Mouse (Mus musculus) c-Kit-negative CD71-positive TER-119-positive erythroid progenitor cells, embryonic 14.5 days (primary cell): ENCODE data around the gene Habp4.
A peak's percentile ranks its signal among the peaks of the same experiment; 100 is the strongest.

Experiments used
- DNase-seq: peaks from one replicate; pipeline ENCODE4 v3.0.0-alpha.2; 2013; ENCODE audit warnings: low read depth, low spot score

Habp4 gene

DNA sequence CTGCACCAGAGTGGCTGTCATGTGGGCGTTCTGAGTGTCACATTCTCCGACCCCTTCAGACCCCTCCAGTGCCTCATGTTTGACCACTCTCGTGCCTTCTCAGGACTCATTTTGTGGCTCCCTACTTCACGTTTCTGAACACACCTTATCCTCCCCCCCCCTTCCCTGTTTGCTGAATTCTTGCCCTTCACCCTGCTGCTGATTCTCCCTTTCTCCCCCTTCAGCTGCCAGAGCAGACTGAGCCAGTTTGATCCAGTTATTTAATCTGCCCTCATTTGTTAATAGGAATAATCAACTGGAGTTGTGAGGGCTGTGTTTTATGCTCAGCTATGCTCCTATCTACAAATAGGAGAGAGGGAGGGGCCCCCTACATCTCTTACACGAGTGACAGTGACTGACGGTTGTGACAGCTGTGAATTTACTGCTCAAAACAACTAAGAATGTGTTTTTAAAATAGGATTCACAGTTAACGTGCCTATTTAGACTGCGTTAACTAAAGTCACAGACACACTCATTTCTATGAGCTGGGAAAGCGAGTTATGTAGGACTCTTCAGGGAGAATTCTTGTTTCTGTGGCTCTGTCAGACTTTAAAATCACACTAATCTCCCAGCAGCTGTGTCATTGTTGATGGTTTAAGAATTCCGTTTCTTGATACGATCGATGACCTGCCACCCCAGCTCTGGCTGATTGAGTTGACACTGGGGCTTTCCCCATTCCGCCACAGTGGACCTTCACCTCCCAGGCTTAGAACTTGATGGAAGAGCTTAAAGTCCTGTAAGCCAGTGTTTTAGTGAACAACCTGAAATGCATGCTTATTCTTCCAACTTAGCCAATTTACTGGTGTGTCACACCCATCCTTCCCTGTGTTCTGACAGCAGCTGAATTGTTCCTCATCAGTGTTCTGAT, 17.4 kb downstream of the Habp4 start:
- no peak for DNase-seq

GRCm38 (mm10) chr13:64180300-64180699, 18.7 kb downstream of the Habp4 start:
- DNase-seq: no peak

GRCm38 (mm10) chr13:64180888-64181287, 19.3 kb downstream of the Habp4 start:
- peak; percentile 28 for DNase-seq

DNA sequence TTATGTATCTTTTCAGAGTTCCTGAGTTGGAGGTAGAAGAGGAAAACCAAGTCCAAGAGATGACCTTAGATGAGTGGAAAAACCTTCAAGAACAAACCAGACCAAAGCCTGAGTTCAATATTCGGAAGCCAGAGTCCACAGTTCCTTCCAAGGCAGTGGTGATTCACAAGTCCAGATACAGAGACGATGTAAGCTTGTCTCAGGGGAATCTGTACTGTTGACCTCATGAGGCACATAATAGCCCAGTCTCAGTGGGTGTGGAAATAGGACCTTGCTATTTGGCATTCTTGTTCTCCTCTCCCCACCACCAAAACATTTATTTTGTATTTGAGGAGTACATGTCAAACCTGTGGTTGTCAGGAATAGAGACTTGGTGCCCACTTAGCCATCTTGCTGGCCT, 20.5 kb downstream of the Habp4 start:
- DNase-seq: no peak

- DNase-seq: no peak
These were observed 22.0 kb downstream of the Habp4 start for GRCm38 (mm10) chr13:64183583-64183982.

DNA sequence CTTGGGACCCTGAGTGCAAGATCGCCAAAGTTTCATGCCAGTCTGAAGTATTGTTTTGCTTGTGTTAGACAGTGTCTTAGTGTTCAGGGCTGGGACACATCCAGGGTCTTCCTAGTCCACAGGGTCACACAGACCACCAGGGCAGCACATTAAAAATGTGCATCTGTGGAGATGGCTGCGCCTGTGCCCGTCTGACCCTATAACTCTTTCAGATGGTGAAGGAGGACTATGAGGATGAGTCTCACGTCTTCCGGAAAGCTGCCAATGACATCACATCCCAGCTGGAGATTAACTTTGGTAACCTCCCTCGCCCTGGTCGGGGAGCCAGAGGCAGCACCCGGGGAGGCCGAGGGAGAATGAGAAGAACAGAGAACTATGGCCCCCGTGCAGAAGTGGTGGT, 22.7 kb downstream of the Habp4 start:
- DNase-seq: no peak

GRCm38 (mm10) chr13:64185176-64185575, 23.6 kb downstream of the Habp4 start:
- DNase-seq: no peak

GRCm38 (mm10) chr13:64185586-64185985, 24.0 kb downstream of the Habp4 start:
- DNase-seq: no peak

DNA sequence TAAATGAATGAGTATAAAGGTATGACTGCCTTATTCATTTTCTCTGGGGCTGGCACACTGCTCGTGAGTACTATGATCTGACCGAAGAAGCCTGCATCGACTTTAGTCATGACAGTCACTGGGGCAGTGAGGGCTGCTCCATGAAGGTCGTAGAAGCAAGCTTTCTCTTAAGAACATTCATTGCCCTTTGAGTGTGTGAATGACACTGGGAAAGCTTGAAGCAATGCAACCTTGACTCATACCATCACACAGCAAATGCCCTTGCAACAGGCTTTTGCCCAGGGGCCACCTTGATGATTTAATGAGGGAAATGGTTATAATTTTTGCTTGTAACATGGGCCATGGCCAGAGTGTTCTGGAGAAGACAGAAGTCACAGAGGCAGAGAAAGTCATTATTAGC, 24.9 kb downstream of the Habp4 start:
- DNase-seq: no peak

GRCm38 (mm10) chr13:64187065-64187464, 25.4 kb downstream of the Habp4 start:
- DNase-seq: no peak

GRCm38 (mm10) chr13:64197899-64198298, 36.3 kb downstream of the Habp4 start:
- DNase-seq: no peak

GRCm38 (mm10) chr13:64198310-64198709, 36.7 kb downstream of the Habp4 start:
- DNase-seq: no peak

GRCm38 (mm10) chr13:64200911-64201310, 39.3 kb downstream of the Habp4 start:
- DNase-seq: no peak

- no peak for DNase-seq
These were observed 43.1 kb downstream of the Habp4 start for GRCm38 (mm10) chr13:64204726-64205125.

- no peak for DNase-seq
These were observed 43.6 kb downstream of the Habp4 start for GRCm38 (mm10) chr13:64205186-64205585.

- DNase-seq: no peak
These were observed 46.5 kb downstream of the Habp4 start for GRCm38 (mm10) chr13:64208146-64208545.

- DNase-seq: no peak
These were observed 50.5 kb downstream of the Habp4 start for GRCm38 (mm10) chr13:64211995-64212603.

DNA sequence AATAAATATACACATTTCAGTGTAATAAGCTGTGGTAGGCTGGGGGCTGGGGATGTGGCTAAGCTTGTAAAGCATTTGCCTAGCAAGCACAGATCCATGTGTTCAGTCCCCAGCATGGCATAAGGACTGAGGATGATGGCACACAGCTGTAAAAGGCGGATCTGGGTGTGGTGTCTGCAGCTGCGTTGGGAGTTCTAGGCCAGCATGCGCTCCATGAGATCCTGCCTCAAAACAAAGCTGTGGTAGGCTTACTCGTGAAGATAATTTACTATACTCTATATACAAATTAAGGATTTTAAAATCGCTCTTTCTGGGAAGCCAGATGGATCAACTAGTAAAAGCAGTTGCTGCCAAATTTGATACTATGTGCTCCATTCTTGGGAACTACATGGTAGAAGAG, 53.3 kb downstream of the Habp4 start:
- no peak for DNase-seq

GRCm38 (mm10) chr13:64225738-64226137, 64.1 kb downstream of the Habp4 start:
- no peak for DNase-seq

DNA sequence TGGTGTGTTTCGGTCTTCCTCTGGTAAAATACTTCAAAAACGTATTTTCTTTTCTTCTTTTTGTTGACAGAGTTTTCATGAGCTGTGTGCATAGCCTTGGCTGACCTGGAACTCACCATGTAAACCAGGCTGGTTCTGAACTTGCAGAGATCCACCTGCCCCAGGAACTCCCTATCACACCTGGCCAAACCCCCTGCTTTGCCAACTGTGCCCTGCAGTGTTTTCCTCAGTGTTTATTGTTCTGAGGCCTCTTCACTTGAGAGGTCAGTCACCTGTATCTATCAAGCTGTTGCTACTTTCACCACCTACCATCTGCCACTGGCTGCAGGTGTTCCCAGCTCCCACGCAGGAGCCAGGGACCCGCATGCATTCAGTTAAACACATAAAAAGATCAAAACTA, 65.1 kb downstream of the Habp4 start:
- DNase-seq: no peak

- DNase-seq: no peak
These were observed 71.5 kb downstream of the Habp4 start for GRCm38 (mm10) chr13:64233139-64233538.

DNA sequence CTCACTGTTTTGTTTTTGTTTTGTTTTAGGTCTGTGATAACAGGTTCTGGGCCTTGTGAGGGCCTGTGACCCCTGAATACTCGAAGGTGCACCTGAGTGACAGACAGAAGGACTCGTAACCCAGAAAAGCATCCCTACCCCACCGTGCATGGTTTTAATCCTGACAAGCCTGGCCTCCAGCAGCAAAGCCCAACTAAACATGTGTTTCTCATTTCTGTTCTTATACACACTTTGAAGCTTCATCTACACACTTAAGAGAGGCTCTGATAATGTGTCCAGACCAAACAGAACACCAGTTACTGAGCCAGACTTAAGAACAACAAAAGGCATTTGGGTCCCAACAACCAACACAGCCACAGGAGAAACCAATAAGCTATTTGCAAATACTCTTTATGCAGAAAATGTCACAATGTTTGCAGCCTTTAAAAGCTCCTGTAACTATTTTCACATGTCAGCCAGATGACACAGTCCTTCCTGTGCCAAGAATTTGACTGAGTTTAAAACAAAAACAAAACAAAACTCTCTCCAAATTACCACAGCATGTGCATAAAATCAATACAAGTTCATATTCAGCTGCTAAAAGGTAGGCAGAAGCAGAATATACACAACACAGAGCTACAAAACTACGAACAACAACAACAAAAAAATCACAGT, 73.6 kb downstream of the Habp4 start:
- DNase-seq: no peak

- DNase-seq: no peak
These were observed 74.2 kb downstream of the Habp4 start for GRCm38 (mm10) chr13:64235777-64236176.
